Mouse (Mus musculus) olfactory bulb, adult 2 months (tissue): Measurements from ENCODE around the gene Daam1.

Experiments
- CTCF ChIP-seq: fragments of 200-500 bp; IDR thresholded peaks from 2 replicates; pipeline ENCODE4 v1.5.1; 2012; ENCODE audit warnings: low read depth, mild to moderate bottlenecking, low read length, moderate library complexity; ENCODE audit not compliant: insufficient read depth
- POLR2A ChIP-seq: fragments of 200-500 bp; IDR thresholded peaks from 2 replicates; pipeline ENCODE4 v1.6.1; 2012; ENCODE audit warnings: mild to moderate bottlenecking, low read depth, low read length, moderate library complexity; ENCODE audit not compliant: insufficient read depth

DNA sequence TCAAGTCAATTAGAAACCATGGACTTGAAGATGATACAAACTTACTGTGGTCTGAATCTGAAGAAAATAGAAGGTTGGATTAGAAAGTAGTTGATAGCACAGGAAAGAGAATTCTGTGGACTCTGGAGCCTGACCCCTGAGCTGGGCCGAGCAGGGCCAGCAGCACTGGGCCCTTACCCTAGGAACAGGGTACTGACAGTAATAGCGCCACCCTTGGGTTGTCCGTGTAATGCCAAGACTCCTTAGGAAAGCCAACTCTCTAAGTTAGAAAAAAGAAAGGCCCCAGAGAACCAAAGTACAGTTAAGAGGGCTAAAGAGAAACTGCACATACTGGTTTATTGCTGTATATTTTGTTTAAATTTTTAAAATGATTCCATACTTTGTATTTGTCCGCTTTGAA, 157.0 kb downstream of the Daam1 start:
- TF ChIP-seq CTCF (no peak), POLR2A (no peak)
